30 mouse cellular contexts compared by ENCODE assay signal in genomic region chr7:49291208-49291892, GRCm38 (mm10).
DNase-seq lines count a peak whose midpoint lies in the region; ATAC-seq and TF ChIP-seq lines count a peak whose summit lies in the region.
"Had no signal": no experiment of that assay in that cellular context is flagged by ENCODE, and none has a peak within 500 bp of the region (broad histone marks: within the 10 kb centered on the region; RNA-seq: fewer than 3 reads in every experiment).

No protein-coding gene starts in this region.

- H3K4me1 ChIP-seq in intestine, postnatal 0 days (replicated peaks; ENCODE audit: control insufficient read depth, insufficient read depth, low read length) = peaks cover 3% of the 10 kb centered on the region; the same call in 1 of the 2 replicates
- H3K4me1 ChIP-seq in liver, embryonic 16.5 days (ENCODE audit: control insufficient read depth, low read depth, low read length) = peaks cover 5% of the 10 kb centered on the region
- peaks cover 9% of the 10 kb centered on the region; the same call in 1 of the 2 replicates for H3K4me1 ChIP-seq in stomach, embryonic 15.5 days
- H3K4me1 ChIP-seq in midbrain, embryonic 15.5 days = no peaks in the 10 kb centered on the region
- H3K4me1 ChIP-seq: embryonic facial prominence, embryonic 13.5 days; forebrain, embryonic 12.5 days had no signal

- H3K4me3 ChIP-seq in intestine, postnatal 0 days (ENCODE audit: low read depth, low read length) = peak overlapping the region; percentile 21
- H3K4me3 ChIP-seq in liver, embryonic 16.5 days (ENCODE audit: low read depth, low read length) = no peak overlapping the region
- H3K4me3 ChIP-seq in stomach, embryonic 15.5 days (replicated peaks) = no peak overlapping the region
- H3K4me3 ChIP-seq in midbrain, embryonic 15.5 days = no peak overlapping the region
- H3K4me3 ChIP-seq: embryonic facial prominence, embryonic 13.5 days; erythroblast, embryonic 14.5 days; forebrain, embryonic 12.5 days; hindbrain, embryonic 10.5 days; hindbrain, embryonic 15.5 days; myocyte; neural tube, embryonic 13.5 days had no signal

- peak overlapping the region; percentile 87 for H3K27ac ChIP-seq in intestine, postnatal 0 days (ENCODE audit: low read depth, low read length)
- H3K27ac ChIP-seq in liver, embryonic 16.5 days (ENCODE audit: low read length) = no peak overlapping the region
- H3K27ac ChIP-seq in stomach, embryonic 15.5 days = no peak overlapping the region
- H3K27ac ChIP-seq in midbrain, embryonic 15.5 days = no peak overlapping the region
- H3K27ac ChIP-seq: embryonic facial prominence, embryonic 13.5 days; forebrain, embryonic 12.5 days; hindbrain, embryonic 10.5 days; hindbrain, embryonic 15.5 days; liver, embryonic 14.5 days; macrophage; neural tube, embryonic 13.5 days had no signal

- WGBS in intestine, postnatal 0 days = 52% methylated on average over 8 of the region's 8 CpGs
- WGBS in liver, embryonic 16.5 days (ENCODE audit: insufficient replicate concordance) = 58% methylated on average over 8 of the region's 8 CpGs
- WGBS in stomach, embryonic 15.5 days = 84% methylated on average over 8 of the region's 8 CpGs
- WGBS in midbrain, embryonic 15.5 days = 91% methylated on average over 8 of the region's 8 CpGs

- H3K27me3 ChIP-seq in intestine, postnatal 0 days (replicated peaks; ENCODE audit: control insufficient read depth, insufficient read depth, low read length) = no peaks in the 10 kb centered on the region
- no peaks in the 10 kb centered on the region for H3K27me3 ChIP-seq in liver, embryonic 16.5 days (ENCODE audit: control insufficient read depth, insufficient read depth, low read depth, low read length)
- no peaks in the 10 kb centered on the region for H3K27me3 ChIP-seq in stomach, embryonic 15.5 days (replicated peaks)
- H3K27me3 ChIP-seq in midbrain, embryonic 15.5 days (replicated peaks) = no peaks in the 10 kb centered on the region
- H3K27me3 ChIP-seq: embryonic facial prominence, embryonic 13.5 days; forebrain, embryonic 12.5 days; hindbrain, embryonic 15.5 days; neural tube, embryonic 13.5 days had no signal

- DNase-seq in thymus, postnatal 10 days (ENCODE audit: low spot score in 2 of 2) = no peak
- no peak for DNase-seq in heart, adult 18-20 months
- DNase-seq: adrenal gland, postnatal 10 days; cerebellum, adult 9-10 months; cerebellum, postnatal 36 days; embryo, embryonic 11 days; forebrain, postnatal 0 days; gastrocnemius, postnatal 10 days; heart, postnatal 14 days; kidney, adult 8-10 months; kidney, postnatal 14 days; layer of hippocampus, adult 9-11 months; right cerebral cortex, postnatal 4 days; thymus, postnatal 25 days had no signal

- H3K4me2 ChIP-seq in intestine, postnatal 0 days (replicated peaks; ENCODE audit: low read depth) = peak overlapping the region; percentile 48
- H3K4me2 ChIP-seq in liver, embryonic 16.5 days (ENCODE audit: low read depth, low read length) = no peak overlapping the region
- H3K4me2 ChIP-seq in stomach, embryonic 15.5 days = no peak overlapping the region
- no peak overlapping the region for H3K4me2 ChIP-seq in midbrain, embryonic 15.5 days
- H3K4me2 ChIP-seq: embryonic facial prominence, embryonic 13.5 days; forebrain, embryonic 12.5 days; hindbrain, embryonic 15.5 days; midbrain, embryonic 11.5 days; neural tube, embryonic 13.5 days had no signal

- ATAC-seq in erythroblast, adult 5-6 weeks (replicated peaks; ENCODE audit: low FRiP score, poor library complexity, severe bottlenecking) = 0 out of 2 replicates have a peak, but pooled peaks have one; percentile 52
- peak; percentile 81 for ATAC-seq in intestine, postnatal 0 days
- peak; percentile 35; the same call in 1 of the 2 replicates for ATAC-seq in liver, embryonic 16.5 days (ENCODE audit: low read depth)
- ATAC-seq in stomach, embryonic 15.5 days (ENCODE audit: insufficient read depth, low FRiP score, low read depth) = peak; percentile 55; the same call in 1 of the 2 replicates
- no peak for ATAC-seq in midbrain, embryonic 15.5 days (replicated peaks)
- ATAC-seq: forebrain, postnatal 0 days; inflammation-experienced regulatory T-cells, adult 6 months had no signal

- no peaks in the 10 kb centered on the region for H3K9me3 ChIP-seq in intestine, postnatal 0 days (ENCODE audit: control insufficient read depth)
- H3K9me3 ChIP-seq in liver, embryonic 16.5 days (replicated peaks; ENCODE audit: control insufficient read depth, low read length) = no peaks in the 10 kb centered on the region; the same call in 1 of the 2 replicates
- no peaks in the 10 kb centered on the region for H3K9me3 ChIP-seq in stomach, embryonic 15.5 days
- H3K9me3 ChIP-seq in midbrain, embryonic 15.5 days = no peaks in the 10 kb centered on the region
- H3K9me3 ChIP-seq: forebrain, embryonic 12.5 days; hindbrain, embryonic 10.5 days; hindbrain, embryonic 15.5 days; neural tube, embryonic 13.5 days had no signal

- no peaks in the 10 kb centered on the region for H3K36me3 ChIP-seq in intestine, postnatal 0 days (ENCODE audit: control insufficient read depth, insufficient read depth)
- no peaks in the 10 kb centered on the region for H3K36me3 ChIP-seq in liver, embryonic 16.5 days (ENCODE audit: control insufficient read depth, insufficient read depth)
- H3K36me3 ChIP-seq in stomach, embryonic 15.5 days = no peaks in the 10 kb centered on the region
- H3K36me3 ChIP-seq in midbrain, embryonic 15.5 days (replicated peaks) = no peaks in the 10 kb centered on the region
- H3K36me3 ChIP-seq: embryonic facial prominence, embryonic 13.5 days; forebrain, embryonic 12.5 days; hindbrain, embryonic 10.5 days; hindbrain, embryonic 15.5 days; neural tube, embryonic 13.5 days had no signal

- 0 out of 2 replicates have a peak, but pooled peaks have one; percentile 20 for TF ChIP-seq CTCF in intestine, postnatal 0 days (IDR thresholded peaks at IDR 0.05; ENCODE audit: low read depth)

- peak overlapping the region; percentile 57 for H3K9ac ChIP-seq in intestine, postnatal 0 days (ENCODE audit: low read depth, low read length)
- H3K9ac ChIP-seq in liver, embryonic 16.5 days (ENCODE audit: low read depth, low read length) = no peak overlapping the region
- no peak overlapping the region for H3K9ac ChIP-seq in stomach, embryonic 15.5 days
- no peak overlapping the region for H3K9ac ChIP-seq in midbrain, embryonic 15.5 days
- H3K9ac ChIP-seq: embryonic facial prominence, embryonic 13.5 days; forebrain, embryonic 12.5 days; forebrain, postnatal 0 days; hindbrain, embryonic 15.5 days; liver, embryonic 14.5 days; neural tube, embryonic 13.5 days had no signal
